Mouse (Mus musculus): ENCODE data around the gene Slc25a30.

The Slc25a30 gene

GRCm38 (mm10) chr14:75741904-75742303, 44.9 kb downstream of the Slc25a30 start:
- DNase-seq (ENCODE audit: low read depth) = no peak

- no peak for DNase-seq (ENCODE audit: low read depth)
These were observed 51.2 kb downstream of the Slc25a30 start for GRCm38 (mm10) chr14:75735597-75735996.

GRCm38 (mm10) chr14:75732631-75733030, 54.2 kb downstream of the Slc25a30 start:
- no peak for DNase-seq (ENCODE audit: low read depth)

- no peak for DNase-seq (ENCODE audit: low read depth)
These were observed 55.5 kb downstream of the Slc25a30 start for GRCm38 (mm10) chr14:75731361-75731760.

GRCm38 (mm10) chr14:75728111-75728510, 58.7 kb downstream of the Slc25a30 start:
- DNase-seq (ENCODE audit: low read depth) = no peak

DNA sequence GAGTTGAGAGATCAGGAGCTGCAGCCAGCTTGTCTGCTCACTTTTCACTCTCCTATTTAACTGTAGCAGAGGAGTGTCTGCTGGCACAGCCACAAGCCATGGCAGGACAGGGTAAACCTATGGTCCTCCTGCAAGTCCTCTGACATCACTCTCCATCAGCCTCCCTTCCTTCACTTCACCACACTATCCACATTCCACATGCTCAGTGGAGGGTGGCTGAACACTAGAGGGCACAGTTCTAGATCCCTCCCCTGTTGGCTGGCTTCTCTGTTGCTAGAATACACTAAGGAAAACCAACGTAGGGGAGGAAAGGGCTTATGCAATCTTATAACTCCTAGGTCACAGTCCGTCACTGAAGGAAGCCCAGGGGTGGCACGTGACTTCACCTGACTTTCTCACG, 59.8 kb downstream of the Slc25a30 start:
- DNase-seq (ENCODE audit: low read depth) = no peak

GRCm38 (mm10) chr14:75722816-75723215, 64.0 kb downstream of the Slc25a30 start:
- no peak for DNase-seq (ENCODE audit: low read depth)

DNA sequence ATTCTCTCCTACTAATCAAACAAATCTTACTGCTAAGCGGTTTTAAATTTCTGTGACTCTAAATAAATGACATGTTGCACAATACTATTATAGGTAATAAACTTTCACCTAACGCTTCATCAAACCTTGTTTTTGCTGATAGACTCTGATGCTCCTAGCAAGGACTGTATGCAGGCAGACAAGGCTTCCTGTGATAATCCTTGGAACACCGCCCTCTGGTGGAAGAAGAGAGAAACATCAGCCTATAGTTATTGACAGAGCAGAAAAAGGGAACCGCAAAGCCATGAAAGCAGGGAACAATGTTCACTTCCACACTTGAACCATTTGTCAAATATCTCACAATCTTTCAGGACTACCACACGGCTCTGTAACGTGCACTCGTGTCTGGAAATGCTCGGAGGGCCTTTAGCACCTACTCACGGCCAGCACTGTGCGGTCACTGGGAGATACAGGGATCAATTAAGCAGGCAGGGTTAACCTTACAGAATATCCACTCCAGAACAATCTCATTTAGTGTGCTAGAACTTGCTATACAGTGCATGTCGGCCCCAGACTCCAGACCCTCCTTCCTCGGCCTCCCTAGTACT, 64.8 kb downstream of the Slc25a30 start:
- peak; percentile 9 for DNase-seq (ENCODE audit: low read depth)

DNA sequence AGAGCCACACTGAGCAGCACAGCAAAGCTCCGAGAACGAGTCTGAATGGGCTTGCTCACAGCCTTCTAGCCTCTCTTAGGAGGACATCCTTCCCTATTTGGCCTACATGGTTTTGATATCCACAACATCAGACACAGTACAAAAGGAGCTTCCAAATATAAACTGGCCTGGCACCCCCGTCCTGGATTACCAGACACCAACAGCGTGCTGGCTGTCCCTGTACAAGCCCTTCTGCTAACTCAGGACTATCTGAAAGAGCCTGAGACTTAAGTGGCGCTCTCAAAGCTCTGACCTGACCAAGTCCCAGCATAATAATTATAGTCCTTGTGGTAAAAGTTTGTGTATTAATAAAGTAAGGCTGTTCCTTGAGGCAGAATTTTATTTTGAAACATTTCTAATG, 66.7 kb downstream of the Slc25a30 start:
- DNase-seq (ENCODE audit: low read depth) = no peak

GRCm38 (mm10) chr14:75716410-75716809, 70.4 kb downstream of the Slc25a30 start:
- DNase-seq (ENCODE audit: low read depth) = no peak

DNA sequence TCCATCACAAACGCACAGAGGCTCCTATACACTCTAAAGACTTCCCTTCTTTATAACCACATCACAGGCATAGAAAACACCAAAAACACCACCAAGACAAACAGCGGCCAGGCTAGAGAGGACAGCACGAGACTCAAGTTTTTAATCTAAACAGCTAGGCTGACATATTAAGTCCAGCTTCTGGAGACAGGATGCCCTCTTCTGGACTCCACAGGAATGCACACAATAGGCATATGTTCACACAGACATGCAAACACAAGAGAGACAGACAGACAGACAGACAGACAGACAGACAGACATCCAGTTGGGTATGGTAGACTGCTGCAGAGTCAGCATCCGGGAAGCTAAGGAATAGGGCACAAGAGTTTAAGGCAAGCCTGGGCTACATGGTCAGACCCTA, 73.2 kb downstream of the Slc25a30 start:
- no peak for DNase-seq (ENCODE audit: low read depth)

DNA sequence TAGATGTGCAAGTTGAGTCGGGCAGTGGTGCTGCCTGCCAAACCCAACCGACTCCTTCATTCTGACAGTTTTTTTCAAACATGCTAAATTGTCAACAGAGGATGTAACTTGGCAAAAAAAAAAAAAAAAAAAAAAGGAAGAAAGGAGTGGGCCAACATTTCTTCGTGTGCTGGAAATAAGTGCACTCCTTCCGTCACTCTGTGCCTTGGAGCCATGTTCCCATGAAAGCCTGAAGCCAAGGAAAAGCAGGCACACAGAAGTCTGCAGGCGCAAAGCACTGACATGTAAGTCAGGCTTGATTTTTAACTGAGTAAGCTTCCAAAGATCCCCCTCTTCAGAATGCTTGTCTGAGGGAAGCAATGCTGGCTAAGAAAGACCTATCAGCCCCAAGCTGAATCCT, 74.2 kb downstream of the Slc25a30 start:
- no peak for DNase-seq (ENCODE audit: low read depth)

GRCm38 (mm10) chr14:75711731-75712130, 75.1 kb downstream of the Slc25a30 start:
- no peak for DNase-seq (ENCODE audit: low read depth)
